Mouse (Mus musculus): ENCODE results near the gene Slk. TPM values are rescaled to one million over a fixed set of nuclear protein-coding genes. Genes with fewer than 3 reads are reported as not detected.

The Slk gene
- 11.9 TPM for polyA plus RNA-seq (2017; shearing (Covaris generic))

GRCm38 (mm10) chr19:47579225-47579787 is at the start of gene Slk:
TSS of gene Slk (plus strand) at chr19:47579678.

GRCm38 (mm10) chr19:47537300-47537792 is 42.1 kb upstream of the Slk start, which contains the start of gene Stn1:
TSS of gene Stn1 (minus strand) at chr19:47537507.

GRCm38 (mm10) chr19:47691994-47692393 is 112.5 kb downstream of the Slk start, which contains the start of gene Col17a1:
TSS of gene Col17a1 (minus strand) at chr19:47692094.

Other genes with a start within 250 kb of the Slk start
- gene Sh3pxd2a, start 115.3 kb upstream of the Slk start, polyA plus RNA-seq (2017; shearing (Covaris generic)), result 0.65 TPM
- 37.0 TPM for gene Stn1, start 42.2 kb upstream of the Slk start, polyA plus RNA-seq (2017; shearing (Covaris generic))
- gene Col17a1, start 112.4 kb downstream of the Slk start, polyA plus RNA-seq (2017; shearing (Covaris generic)), result not detected
- 184 TPM for gene Sfr1, start 152.0 kb downstream of the Slk start, polyA plus RNA-seq (2017; shearing (Covaris generic))